Mouse (Mus musculus) lung, embryonic 15.5 days (tissue): Measurements from ENCODE around the gene Paqr6. TPM values are rescaled to one million over a fixed set of nuclear protein-coding genes. Genes with fewer than 3 reads are reported as not detected.

Experiments used
- ATAC-seq: fragments of 200-750 bp; cut with Nextera tagmentation; 2 replicates; pipeline ENCODE4 v1.8.0; 2017; ENCODE audit warnings: moderate number of reproducible peaks, borderline replicate concordance; ENCODE audit not compliant: low FRiP score, low TSS enrichment; ENCODE audit errors: extremely low read depth
- H3K27ac ChIP-seq: fragments of 300-500 bp; sonication (generic); 2 replicates; pipeline ENCODE4 v1.5.1; 2015; ENCODE audit warnings: moderate library complexity, mild to moderate bottlenecking, inconsistent platforms
- H3K27me3 ChIP-seq: fragments of 300-500 bp; sonication (generic); 2 replicates; pipeline ENCODE4 v1.6.1; 2015; ENCODE audit warnings: inconsistent platforms
- H3K36me3 ChIP-seq: fragments of 300-500 bp; sonication (generic); 2 replicates; pipeline ENCODE4 v1.6.1; 2015; ENCODE audit warnings: inconsistent platforms
- H3K4me1 ChIP-seq: fragments of 300-500 bp; sonication (generic); 2 replicates; pipeline ENCODE4 v1.6.1; 2015; ENCODE audit warnings: inconsistent platforms
- H3K4me2 ChIP-seq: fragments of 300-500 bp; sonication (generic); 2 replicates; pipeline ENCODE4 v1.6.1; 2015; ENCODE audit warnings: inconsistent platforms, mild to moderate bottlenecking, moderate library complexity
- H3K4me3 ChIP-seq: fragments of 300-500 bp; sonication (generic); 2 replicates; pipeline ENCODE4 v1.5.1; 2015; ENCODE audit warnings: mild to moderate bottlenecking, inconsistent platforms
- H3K9ac ChIP-seq: fragments of 300-500 bp; sonication (generic); 2 replicates; pipeline ENCODE4 v1.6.1; 2015; ENCODE audit warnings: inconsistent platforms
- H3K9me3 ChIP-seq: fragments of 300-500 bp; sonication (generic); 2 replicates; pipeline ENCODE4 v1.6.1; 2016; ENCODE audit warnings: inconsistent platforms
- WGBS: fragments of 180-500 bp; shearing (Covaris S2); methylation state at CpG from one replicate; pipeline ENCODE4 v1.1.7; 2015; 5-methylcytosine and 5-hydroxymethylcytosine counted together
- polyA plus RNA-seq: library from polyadenylated mRNA; unstranded; fragments of >200 nt; fragmentation: Nextera tagmentation; extraction: Ambion mirVana; gene quantifications from 2 replicates; pipeline ENCODE4 v1.2.1, GENCODE M21; 2015

Paqr6 gene
- polyA plus RNA-seq, 1 experiment from 2014 or later, result 10.1 TPM

DNA sequence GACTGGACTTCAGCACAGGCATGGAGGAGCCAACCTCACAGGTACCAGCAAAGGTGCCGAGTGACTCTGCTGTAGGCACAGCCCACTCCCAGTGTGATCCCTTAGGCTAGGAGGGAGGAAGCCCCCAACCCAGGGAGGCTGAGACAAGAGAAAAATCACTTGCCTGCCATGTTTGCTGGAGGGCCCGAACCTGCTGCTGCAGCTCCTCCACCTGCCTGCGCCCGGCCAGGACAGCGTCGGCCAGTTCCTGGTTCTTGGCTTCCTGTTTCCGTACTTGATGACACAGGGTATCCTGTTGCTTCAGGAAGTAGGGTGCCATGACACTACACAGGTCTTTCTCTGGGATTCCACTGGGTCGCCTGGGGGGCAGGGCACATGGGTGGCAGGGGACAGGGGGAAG, 31.4 kb downstream of the Paqr6 start:
- no peaks in the 10 kb centered on the region for H3K27me3 ChIP-seq
- ATAC-seq, result no peak
- 84% methylated on average over 8 of the region's 8 CpGs for WGBS
- H3K4me3 ChIP-seq, result no peak overlapping the region
- H3K27ac ChIP-seq, result no peak overlapping the region
- no peak overlapping the region for H3K4me2 ChIP-seq
- peaks cover 24% of the 10 kb centered on the region; the same call in 1 of the 2 replicates for H3K36me3 ChIP-seq
- H3K4me1 ChIP-seq, result no peaks in the 10 kb centered on the region
- H3K9ac ChIP-seq, result no peak overlapping the region
- H3K9me3 ChIP-seq, result no peaks in the 10 kb centered on the region

DNA sequence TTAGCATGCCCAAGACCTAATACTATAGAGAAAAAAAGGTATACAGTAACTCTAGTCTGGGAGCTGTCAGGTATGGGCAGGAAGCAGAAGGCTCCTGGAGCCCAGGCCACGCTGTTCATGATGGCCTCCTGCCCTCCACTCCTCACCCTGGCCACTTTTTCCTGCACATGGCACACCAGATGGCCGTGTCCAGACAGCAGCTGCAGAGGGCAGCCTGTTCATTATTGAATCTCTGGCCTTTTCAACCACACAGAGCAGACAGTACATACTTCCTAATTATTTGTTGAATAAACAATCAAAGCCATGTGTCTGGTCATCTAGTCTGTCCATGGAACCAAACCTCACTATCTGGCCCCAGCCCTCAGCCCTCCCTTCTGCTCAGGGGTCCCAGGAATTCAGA, 34.3 kb downstream of the Paqr6 start:
- H3K9me3 ChIP-seq, result no peaks in the 10 kb centered on the region
- H3K27ac ChIP-seq, result no peak overlapping the region
- H3K4me2 ChIP-seq, result no peak overlapping the region
- WGBS, result 84% methylated on average over 2 of the region's 2 CpGs
- peaks cover 30% of the 10 kb centered on the region for H3K36me3 ChIP-seq
- no peak overlapping the region for H3K4me3 ChIP-seq
- H3K9ac ChIP-seq, result no peak overlapping the region
- H3K27me3 ChIP-seq, result no peaks in the 10 kb centered on the region
- ATAC-seq, result no peak
- no peaks in the 10 kb centered on the region for H3K4me1 ChIP-seq

DNA sequence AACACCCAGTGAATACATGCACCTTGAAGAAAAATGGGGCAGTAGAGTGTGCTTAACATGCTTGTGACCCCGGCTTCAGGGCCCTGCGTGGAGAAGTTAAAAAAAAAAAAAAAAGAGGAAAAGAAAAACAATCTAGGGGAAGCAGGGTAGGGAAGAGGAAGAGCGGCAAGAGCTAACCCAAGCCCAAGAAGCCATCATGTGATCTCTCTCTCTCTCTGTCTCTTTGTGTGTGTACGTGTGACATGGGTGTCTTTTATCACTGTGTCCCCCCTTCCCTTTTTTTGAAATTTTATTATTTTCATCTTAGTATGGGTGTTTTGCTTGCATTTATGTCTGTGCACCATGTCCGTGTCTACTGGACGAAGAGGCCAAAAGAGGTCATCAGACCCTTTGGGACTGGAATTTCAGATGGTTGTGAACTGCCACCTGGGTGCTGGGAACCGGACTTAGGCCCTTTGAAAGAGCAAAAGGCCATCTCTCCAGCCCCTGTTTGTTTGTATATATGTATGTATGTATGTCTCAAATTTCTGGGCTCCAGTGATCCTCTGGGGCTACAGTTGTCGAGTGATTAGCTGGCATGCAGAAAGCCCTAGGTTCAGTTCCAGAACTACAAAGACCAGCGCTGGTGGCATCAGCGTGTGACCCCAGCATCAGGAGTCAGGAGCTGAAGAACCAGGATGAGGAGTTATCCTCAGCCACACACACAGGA, 39.3 kb downstream of the Paqr6 start:
- Histone ChIP-seq H3K4me1 (peaks cover 12% of the 10 kb centered on the region), H3K9ac (no peak overlapping the region), H3K4me3 (no peak overlapping the region), H3K4me2 (no peak overlapping the region), H3K27ac (no peak overlapping the region), H3K36me3 (peaks cover 16% of the 10 kb centered on the region), H3K27me3 (no peaks in the 10 kb centered on the region), H3K9me3 (no peaks in the 10 kb centered on the region)
- WGBS, result 87% methylated on average over 10 of the region's 10 CpGs
- no peak for ATAC-seq

DNA sequence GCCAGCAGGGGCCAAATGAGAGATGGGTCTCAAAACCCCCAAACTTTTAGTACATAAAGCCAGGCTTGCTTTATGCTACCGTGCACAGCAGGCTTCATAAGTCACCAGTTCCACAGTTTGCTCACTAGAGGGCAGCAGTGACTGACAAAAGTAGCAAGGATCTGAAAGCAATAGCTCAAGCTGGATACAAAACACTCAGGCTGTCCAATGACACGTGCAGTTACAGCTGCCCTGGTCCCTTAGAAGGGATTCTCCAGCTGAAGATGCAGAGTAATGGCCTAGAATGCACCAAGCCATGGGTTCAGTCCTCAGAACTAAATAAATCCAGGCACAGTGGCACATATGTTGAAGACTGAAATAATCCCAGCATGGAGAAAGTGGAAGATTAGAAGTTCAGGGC, 42.7 kb downstream of the Paqr6 start:
- no peak overlapping the region for H3K4me2 ChIP-seq
- no peak for ATAC-seq
- no peaks in the 10 kb centered on the region for H3K27me3 ChIP-seq
- no peaks in the 10 kb centered on the region for H3K9me3 ChIP-seq
- 0% methylated on average over 2 of the region's 2 CpGs for WGBS
- no peak overlapping the region; the same call in 1 of the 2 replicates for H3K9ac ChIP-seq
- no peak overlapping the region for H3K27ac ChIP-seq
- H3K4me1 ChIP-seq, result peaks cover 26% of the 10 kb centered on the region
- peaks cover 8% of the 10 kb centered on the region; the same call in 1 of the 2 replicates for H3K36me3 ChIP-seq
- no peak overlapping the region for H3K4me3 ChIP-seq

DNA sequence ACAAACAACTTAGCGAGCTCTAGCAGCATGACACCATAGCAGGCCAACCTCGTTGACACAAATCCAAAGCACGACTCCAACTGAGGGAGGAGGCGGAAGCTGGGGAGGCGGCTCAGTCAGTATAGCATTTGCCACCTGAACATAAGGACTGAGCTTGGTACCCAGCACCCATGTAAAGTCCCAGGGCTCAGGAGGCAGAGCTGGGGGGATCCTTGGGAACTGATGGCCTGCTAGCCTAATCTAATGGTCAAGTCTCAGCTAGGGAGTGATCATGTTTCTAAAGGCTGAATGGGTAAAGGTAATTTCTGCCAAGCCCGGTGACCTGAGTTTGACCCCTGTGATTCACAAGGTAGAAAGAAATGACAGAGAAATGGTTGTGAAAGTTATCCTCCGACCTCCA, 43.1 kb downstream of the Paqr6 start:
- Histone ChIP-seq H3K27ac (no peak overlapping the region), H3K9ac (no peak overlapping the region), H3K4me2 (no peak overlapping the region), H3K27me3 (no peaks in the 10 kb centered on the region), H3K4me1 (peaks cover 26% of the 10 kb centered on the region), H3K9me3 (no peaks in the 10 kb centered on the region), H3K4me3 (no peak overlapping the region), H3K36me3 (peaks cover 12% of the 10 kb centered on the region; the same call in 1 of the 2 replicates)
- ATAC-seq, result no peak
- 47% methylated on average over 7 of the region's 7 CpGs for WGBS

DNA sequence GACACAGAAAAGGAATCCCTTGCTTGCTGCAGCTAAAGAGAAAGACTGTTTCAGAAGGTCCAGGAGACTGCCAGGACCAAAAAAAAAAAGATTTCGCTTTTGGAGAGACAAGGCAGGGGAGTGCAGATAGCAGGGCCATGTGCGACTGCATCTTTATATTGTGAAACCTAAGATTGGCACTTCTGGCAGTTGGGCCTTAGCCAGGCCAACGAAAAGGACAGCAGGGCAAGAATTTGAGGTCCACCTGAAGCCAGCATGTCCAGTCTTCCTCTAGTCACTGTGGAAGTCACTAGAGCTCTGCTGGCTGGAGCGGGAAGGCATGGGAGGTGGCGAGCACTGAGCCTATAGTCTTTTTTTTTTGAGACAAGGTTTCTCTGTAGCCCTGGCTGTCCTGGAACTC, 44.6 kb downstream of the Paqr6 start:
- H3K36me3 ChIP-seq, result peaks cover 12% of the 10 kb centered on the region; the same call in 1 of the 2 replicates
- WGBS, result 46% methylated on average over 5 of the region's 5 CpGs
- H3K4me3 ChIP-seq, result peak overlapping the region; percentile 81
- H3K27me3 ChIP-seq, result no peaks in the 10 kb centered on the region
- peaks cover 26% of the 10 kb centered on the region for H3K4me1 ChIP-seq
- peak overlapping the region; percentile 95 for H3K9ac ChIP-seq
- no peak overlapping the region for H3K27ac ChIP-seq
- ATAC-seq, result no peak
- no peaks in the 10 kb centered on the region for H3K9me3 ChIP-seq
- peak overlapping the region; percentile 76 for H3K4me2 ChIP-seq

DNA sequence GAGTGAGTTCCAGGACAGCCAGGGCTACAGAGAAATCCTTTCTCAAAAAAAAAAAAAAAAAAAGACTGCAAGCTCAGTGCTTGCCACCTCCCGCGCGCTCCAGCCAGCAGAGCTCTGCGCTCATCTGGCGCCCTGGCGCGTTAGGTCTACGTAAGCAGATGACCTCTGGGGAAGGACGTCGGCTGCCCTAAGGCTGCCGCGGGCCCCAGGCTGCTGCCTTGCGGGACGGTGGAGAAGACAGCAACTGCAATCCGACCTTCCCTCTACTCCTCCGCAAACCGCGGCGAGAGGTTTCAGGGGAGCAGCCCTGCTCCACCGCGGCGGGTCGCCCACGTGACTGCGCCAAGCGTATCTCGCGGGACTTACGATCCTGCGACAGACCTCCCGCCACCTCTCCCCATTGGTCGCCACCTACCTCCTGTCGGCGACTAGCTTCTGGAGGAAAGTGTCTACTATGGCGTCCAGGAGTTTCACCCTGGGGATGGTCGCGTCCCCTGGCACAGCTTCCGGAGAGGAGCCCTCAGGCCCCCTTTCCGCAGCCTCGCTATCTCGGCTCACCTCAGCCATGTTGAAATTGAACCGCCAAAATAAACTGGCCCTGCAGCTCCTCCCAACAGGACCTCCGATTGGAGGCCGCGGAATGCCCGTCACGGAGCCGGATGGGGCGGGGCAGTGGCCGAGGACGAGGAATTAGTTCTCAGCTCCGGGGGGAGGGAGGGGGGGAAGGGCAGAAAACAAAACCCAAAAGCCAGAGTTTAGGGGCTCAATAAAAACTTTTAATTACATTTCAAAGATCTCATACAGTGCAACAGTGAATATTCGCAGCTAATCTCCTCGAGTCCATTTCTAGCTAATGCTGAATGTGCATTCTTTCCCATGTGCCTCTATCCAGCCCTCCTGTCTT, 45.6 kb downstream of the Paqr6 start, which contains the start of gene Pmf1:
TSS of gene Pmf1 (minus strand) at position 591 of the 904 bp plus-strand sequence.
- Histone ChIP-seq H3K4me3 (peak within 1 kb of the TSS; percentile 81), H3K36me3 (peaks cover 11% of the 10 kb centered on the region; the same call in 1 of the 2 replicates), H3K9ac (peak within 1 kb of the TSS; percentile 95), H3K27me3 (no peaks in the 10 kb centered on the region), H3K27ac (peak within 1 kb of the TSS; percentile 95), H3K4me2 (peak within 1 kb of the TSS; percentile 76), H3K9me3 (no peaks in the 10 kb centered on the region), H3K4me1 (peaks cover 26% of the 10 kb centered on the region)
- WGBS, result under 1% methylated on average over 53 of the region's 54 CpGs
- peak; percentile 91 for ATAC-seq

DNA sequence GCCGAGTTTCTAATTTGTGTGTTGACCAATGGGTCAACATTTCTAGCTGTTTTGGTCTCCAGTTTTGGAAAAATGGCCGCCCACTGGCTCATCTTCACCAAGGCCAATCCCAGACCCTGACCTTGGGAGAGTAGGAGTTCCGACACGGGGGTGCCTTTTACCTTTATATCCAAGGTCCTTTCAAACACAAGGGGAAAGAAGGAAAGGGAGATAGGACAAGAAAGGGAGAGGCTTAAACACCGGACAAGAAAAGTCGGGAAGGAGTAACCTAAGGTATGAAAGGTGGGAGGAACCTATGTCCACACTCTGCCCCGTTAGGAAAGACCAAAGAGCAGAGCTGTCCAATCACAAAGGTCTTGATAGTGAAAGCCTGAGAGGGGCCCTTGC, 46.3 kb downstream of the Paqr6 start:
- peak overlapping the region; percentile 76 for H3K4me2 ChIP-seq
- H3K9me3 ChIP-seq, result no peaks in the 10 kb centered on the region
- no peak for ATAC-seq
- H3K4me1 ChIP-seq, result peaks cover 26% of the 10 kb centered on the region
- peak overlapping the region; percentile 95 for H3K27ac ChIP-seq
- H3K27me3 ChIP-seq, result no peaks in the 10 kb centered on the region
- peak overlapping the region; percentile 14; the same call in 1 of the 2 replicates for H3K9ac ChIP-seq
- H3K36me3 ChIP-seq, result peaks cover 16% of the 10 kb centered on the region
- WGBS, result 21% methylated on average over 7 of the region's 7 CpGs
- H3K4me3 ChIP-seq, result peak overlapping the region; percentile 81

DNA sequence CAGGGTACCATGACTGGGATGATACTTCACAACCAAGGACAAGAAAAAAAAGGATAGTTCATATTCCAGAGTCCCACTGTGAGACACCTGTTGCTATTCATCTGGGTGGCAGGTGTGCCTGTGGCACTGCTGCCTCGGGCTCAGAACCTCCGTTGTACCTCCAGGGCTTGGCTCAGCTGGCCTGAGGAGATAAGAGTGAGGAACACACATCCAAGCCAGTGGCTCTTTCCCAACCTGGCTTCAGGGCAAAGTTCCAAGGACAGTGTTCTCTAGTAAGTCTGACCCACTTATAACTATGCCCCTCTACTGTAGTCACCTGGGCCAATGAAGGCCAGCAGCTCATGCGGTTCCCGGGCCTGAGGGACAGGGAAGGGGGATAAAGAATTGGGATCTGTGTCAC, 47.3 kb downstream of the Paqr6 start:
- Histone ChIP-seq H3K9me3 (no peaks in the 10 kb centered on the region), H3K27me3 (no peaks in the 10 kb centered on the region), H3K36me3 (peaks cover 19% of the 10 kb centered on the region), H3K27ac (no peak overlapping the region), H3K4me1 (peaks cover 26% of the 10 kb centered on the region), H3K4me3 (no peak overlapping the region), H3K9ac (no peak overlapping the region), H3K4me2 (no peak overlapping the region)
- ATAC-seq, result no peak
- WGBS, result 81% methylated on average over 4 of the region's 4 CpGs

DNA sequence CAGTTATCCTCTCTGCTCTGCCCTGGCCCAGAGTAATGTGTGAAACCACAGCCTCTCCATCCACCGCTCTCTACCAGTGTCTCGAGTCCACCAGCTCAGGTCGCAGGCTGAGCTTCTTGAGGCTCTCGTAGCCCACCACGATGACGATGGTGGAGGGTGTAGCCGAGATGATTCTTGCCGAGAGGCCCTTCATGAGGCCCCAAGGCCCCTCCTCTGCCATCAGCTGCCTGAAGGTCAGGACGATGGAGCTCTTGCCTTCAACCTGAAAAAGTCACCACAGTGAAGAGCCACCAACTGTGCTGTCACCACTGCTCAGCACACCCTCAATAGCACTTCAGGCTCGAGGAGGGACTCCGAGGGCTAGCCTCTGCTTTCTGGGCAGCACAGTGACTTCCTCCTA, 48.3 kb downstream of the Paqr6 start:
- Histone ChIP-seq H3K27ac (no peak overlapping the region), H3K9ac (no peak overlapping the region), H3K9me3 (no peaks in the 10 kb centered on the region), H3K4me3 (no peak overlapping the region), H3K4me1 (peaks cover 23% of the 10 kb centered on the region), H3K36me3 (peaks cover 20% of the 10 kb centered on the region), H3K27me3 (no peaks in the 10 kb centered on the region), H3K4me2 (no peak overlapping the region)
- 81% methylated on average over 11 of the region's 11 CpGs for WGBS
- ATAC-seq, result no peak

DNA sequence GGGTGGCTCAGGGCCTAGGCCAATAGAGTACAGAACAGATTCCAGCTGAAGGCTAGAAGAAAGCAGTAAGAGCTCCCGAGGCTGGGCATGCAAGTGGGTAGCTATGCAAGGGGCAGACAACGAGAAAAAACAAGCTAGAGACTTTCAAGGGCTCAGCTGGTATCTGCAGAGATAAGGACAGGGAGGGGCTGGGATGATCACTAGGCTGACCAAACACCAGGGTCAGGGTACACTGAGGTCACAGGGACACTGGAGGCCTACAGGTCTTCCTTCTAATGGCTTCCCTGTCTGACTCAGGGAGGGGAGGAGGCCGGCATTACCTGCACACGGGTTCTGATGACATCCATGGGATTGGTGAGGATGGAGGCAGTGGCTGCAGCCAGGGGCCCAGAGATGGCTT, 51.3 kb downstream of the Paqr6 start:
- H3K36me3 ChIP-seq, result peaks cover 47% of the 10 kb centered on the region
- no peak for ATAC-seq
- no peaks in the 10 kb centered on the region for H3K9me3 ChIP-seq
- H3K4me3 ChIP-seq, result no peak overlapping the region
- H3K4me2 ChIP-seq, result no peak overlapping the region
- WGBS, result 60% methylated on average over 4 of the region's 4 CpGs
- no peak overlapping the region for H3K27ac ChIP-seq
- H3K4me1 ChIP-seq, result peaks cover 4% of the 10 kb centered on the region; the same call in 1 of the 2 replicates
- no peak overlapping the region for H3K9ac ChIP-seq
- H3K27me3 ChIP-seq, result no peaks in the 10 kb centered on the region

DNA sequence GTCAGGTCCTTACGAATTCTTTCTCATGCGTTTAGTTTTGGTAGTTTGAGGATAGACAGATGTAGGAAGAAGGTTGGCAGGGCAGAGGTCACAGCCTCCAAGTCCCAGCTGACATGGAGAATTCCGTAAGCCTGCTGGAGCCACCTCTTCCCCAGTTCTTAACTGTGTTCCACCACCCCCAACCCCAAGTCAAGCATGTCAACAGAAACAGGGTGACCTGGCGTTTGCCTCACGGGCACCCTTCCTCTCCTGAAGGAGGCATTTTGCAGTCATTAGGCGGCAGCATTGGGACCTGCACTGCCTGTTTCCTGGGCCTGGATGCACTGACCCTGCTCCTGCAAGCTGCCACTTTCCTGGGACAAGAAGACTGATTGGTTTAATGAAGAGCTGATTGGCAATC, 53.6 kb downstream of the Paqr6 start:
- Histone ChIP-seq H3K27ac (no peak overlapping the region), H3K9ac (no peak overlapping the region), H3K27me3 (no peaks in the 10 kb centered on the region), H3K4me2 (no peak overlapping the region), H3K4me1 (0 out of 2 replicates have a peak, but pooled peaks cover 6% of the 10 kb centered on the region), H3K9me3 (no peaks in the 10 kb centered on the region), H3K4me3 (no peak overlapping the region), H3K36me3 (peaks cover 44% of the 10 kb centered on the region)
- 67% methylated on average over 6 of the region's 6 CpGs for WGBS
- no peak for ATAC-seq
